Mouse (Mus musculus) bone marrow macrophage, adult 2 months (primary cell): Measurements from ENCODE around the gene Map1b.

Source experiments
- CTCF ChIP-seq: IDR thresholded peaks from 2 replicates; pipeline ENCODE4 v1.5.1; 2012; ENCODE audit warnings: low read depth, mild to moderate bottlenecking, low read length, moderate library complexity
- POLR2A ChIP-seq: IDR thresholded peaks from 2 replicates; pipeline ENCODE4 v1.6.1; 2012; ENCODE audit warnings: mild to moderate bottlenecking, low read depth, low read length, borderline replicate concordance

DNA sequence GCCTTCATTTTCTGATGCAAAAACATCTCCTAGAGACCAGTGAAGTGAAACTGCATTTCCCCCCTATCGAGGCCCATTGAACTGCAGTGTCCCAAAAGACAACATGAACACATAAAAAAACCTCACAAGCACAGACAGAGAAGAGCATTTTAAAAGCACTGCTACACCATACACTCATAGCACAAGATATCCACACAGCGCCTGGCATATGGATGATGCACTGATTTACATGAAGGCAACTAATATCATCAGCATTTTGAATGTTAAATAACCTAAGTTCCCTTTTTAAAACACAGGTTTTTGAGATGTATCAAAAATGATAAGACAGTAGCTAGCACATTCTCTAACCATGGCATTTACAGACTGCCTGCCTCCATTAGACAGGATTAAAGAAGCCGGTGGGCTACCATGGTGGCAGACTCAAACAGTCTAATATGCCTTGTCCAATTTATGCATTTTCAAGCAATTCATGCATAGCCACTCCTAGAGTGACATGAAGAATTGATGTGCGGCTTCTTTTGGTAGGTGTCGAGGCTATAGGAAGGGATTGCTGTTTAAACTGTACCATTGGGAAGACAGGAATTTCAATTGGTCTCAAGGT lies 22.9 kb downstream of the Map1b start:
- TF ChIP-seq CTCF (no peak), POLR2A (no peak)
